Mouse (Mus musculus): ENCODE measurements around the gene Krtap27-1. TPM values are rescaled to one million over a fixed set of nuclear protein-coding genes. Genes with fewer than 3 reads are reported as not detected.

Gene Krtap27-1
- polyA plus RNA-seq (2017; shearing (Covaris generic)), result not detected

DNA sequence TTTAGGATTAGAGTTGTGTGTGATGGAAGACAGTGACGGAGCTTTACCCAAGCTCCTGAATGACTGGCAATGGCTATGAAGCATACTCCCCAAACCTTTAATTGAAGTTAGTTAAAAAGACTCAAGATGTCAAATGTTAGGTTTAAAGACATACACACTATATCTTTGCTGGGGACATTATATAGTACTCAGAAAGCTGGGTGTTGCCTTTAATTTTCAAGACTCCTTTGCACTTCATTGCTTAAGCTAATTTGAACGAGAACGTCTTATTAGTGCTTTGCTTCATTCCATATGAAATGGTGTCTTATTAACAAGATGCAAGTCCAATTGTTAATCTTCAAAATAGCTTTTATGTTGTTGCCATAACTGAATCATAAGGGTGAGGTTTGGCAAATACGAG is at the start of gene Krtap27-1:
Gene Krtap27-1 (minus strand): TSS at position 101 of the 400 bp plus-strand sequence.

DNA sequence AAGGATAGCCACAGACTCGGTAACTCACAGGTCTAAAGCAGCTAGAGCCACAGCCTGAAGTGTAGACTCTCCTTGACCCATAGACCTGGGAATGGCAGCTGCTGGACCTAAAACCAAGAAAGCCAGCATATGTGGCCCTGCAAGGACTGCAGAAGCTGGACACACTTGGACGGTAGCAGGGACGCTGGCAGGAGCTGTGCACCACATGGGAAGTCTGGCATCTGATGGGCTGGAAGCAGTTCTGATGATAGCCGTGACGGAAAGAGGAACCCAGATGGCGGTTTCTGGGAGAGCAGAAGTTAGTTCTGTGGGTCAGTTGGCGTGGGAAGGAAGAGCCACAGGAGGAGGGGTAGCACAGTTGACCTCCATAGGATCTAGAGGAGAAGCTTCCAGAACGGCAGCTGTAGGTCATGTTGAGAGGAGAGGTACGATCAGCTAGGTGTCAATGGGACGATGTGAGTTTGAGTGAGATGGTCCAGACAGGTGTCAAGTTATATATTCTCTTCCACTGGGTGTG is 36.1 kb upstream of the Krtap27-1 start, which contains the start of gene 2310061N02Rik:
Gene 2310061N02Rik (minus strand): TSS at position 467 of the 517 bp plus-strand sequence.

DNA sequence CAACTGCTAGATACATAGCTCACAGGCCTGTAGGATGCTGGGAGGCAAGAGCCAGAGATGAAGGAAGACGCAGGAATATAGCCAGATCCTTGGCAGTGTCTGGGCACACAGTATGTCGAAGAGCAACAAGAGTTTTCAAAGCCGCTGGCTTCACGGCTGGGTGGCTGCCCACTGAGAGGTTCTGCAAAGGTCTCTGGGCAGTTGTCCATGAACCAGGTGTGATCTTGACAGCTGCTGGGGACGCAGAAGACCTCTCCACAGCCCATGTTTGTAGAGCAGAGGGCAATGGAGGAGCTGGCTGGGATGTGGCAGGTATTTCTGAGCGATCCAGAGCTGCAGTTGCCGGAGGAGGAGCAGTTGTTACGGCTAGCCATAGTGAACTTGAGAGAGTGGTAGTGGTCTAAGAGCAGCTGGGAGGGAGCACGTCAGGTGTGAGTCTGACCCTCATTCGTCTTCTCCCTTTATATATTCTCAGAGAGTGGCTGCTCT is 24.1 kb downstream of the Krtap27-1 start, which contains the start of gene Krtap26-1:
Gene Krtap26-1 (minus strand): TSS at position 439 of the 489 bp plus-strand sequence.

DNA sequence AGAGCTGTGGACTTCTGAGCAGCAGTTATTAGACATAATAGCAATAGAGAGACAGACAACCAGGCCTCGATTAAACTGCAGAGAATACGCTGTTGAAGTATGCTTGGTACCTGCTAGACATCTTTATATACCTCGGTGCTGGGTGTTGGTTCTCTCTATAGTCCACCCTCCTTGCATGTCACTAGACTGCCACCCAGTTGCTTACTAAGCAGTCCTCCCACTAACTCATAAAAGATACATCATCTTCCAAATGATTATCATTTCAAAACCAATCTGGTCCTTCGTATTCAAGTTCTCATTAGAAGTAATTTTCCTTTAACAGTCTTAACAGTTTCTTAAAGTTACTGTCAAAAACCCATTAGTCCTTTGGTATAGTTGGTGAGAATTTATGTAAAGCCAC is 43.9 kb downstream of the Krtap27-1 start, which contains the start of gene 2310079G19Rik:
Gene 2310079G19Rik (minus strand): TSS at position 101 of the 400 bp plus-strand sequence.

Other genes starting within 250 kb of the Krtap27-1 start
- gene Cldn17, start 164.7 kb downstream of the Krtap27-1 start, polyA plus RNA-seq (2017; shearing (Covaris generic)), result not detected
- under 1 TPM; 0.23 to 0.58 TPM for gene Cldn8, start 108.5 kb downstream of the Krtap27-1 start, polyA plus RNA-seq (2017; shearing (Covaris generic))
- gene Krtap24-1, start 59.4 kb downstream of the Krtap27-1 start, polyA plus RNA-seq (2017; shearing (Covaris generic)), result not detected
- not detected for gene 2310079G19Rik, start 44.0 kb downstream of the Krtap27-1 start, polyA plus RNA-seq (2017; shearing (Covaris generic))
- gene Krtap26-1, start 23.9 kb downstream of the Krtap27-1 start, polyA plus RNA-seq (2017; shearing (Covaris generic)), result under 1 TPM in 1 of 2 experiments, not detected in 1; 0.18 TPM
- under 1 TPM in 1 of 2 experiments, not detected in 1; 0.37 TPM for gene 2310061N02Rik, start 36.3 kb upstream of the Krtap27-1 start, polyA plus RNA-seq (2017; shearing (Covaris generic))
- not detected for gene Krtap13-1, start 57.2 kb upstream of the Krtap27-1 start, polyA plus RNA-seq (2017; shearing (Covaris generic))
- gene Krtap13, start 80.0 kb upstream of the Krtap27-1 start, polyA plus RNA-seq (2017; shearing (Covaris generic)), result not detected
- under 1 TPM in 1 of 2 experiments, not detected in 1; 0.37 TPM for gene 2310034C09Rik, start 87.2 kb upstream of the Krtap27-1 start, polyA plus RNA-seq (2017; shearing (Covaris generic))
- not detected for gene 2310057N15Rik, start 102.5 kb upstream of the Krtap27-1 start, polyA plus RNA-seq (2017; shearing (Covaris generic))
- not detected for gene Gm5965, start 106.2 kb upstream of the Krtap27-1 start, polyA plus RNA-seq (2017; shearing (Covaris generic))
- gene Gm20741, start 140.5 kb upstream of the Krtap27-1 start, polyA plus RNA-seq (2017; shearing (Covaris generic)), result not detected
- gene Krtap15, start 148.5 kb upstream of the Krtap27-1 start, polyA plus RNA-seq (2017; shearing (Covaris generic)), result not detected
- not detected for gene Krtap14, start 154.5 kb upstream of the Krtap27-1 start, polyA plus RNA-seq (2017; shearing (Covaris generic))
- gene Krtap19-1, start 197.7 kb upstream of the Krtap27-1 start, polyA plus RNA-seq (2017; shearing (Covaris generic)), result not detected
- not detected for gene Krtap19-2, start 202.6 kb upstream of the Krtap27-1 start, polyA plus RNA-seq (2017; shearing (Covaris generic))
- not detected for gene Krtap19-3, start 206.4 kb upstream of the Krtap27-1 start, polyA plus RNA-seq (2017; shearing (Covaris generic))
- not detected for gene Krtap19-4, start 213.4 kb upstream of the Krtap27-1 start, polyA plus RNA-seq (2017; shearing (Covaris generic))
- gene Krtap19-5, start 224.8 kb upstream of the Krtap27-1 start, polyA plus RNA-seq (2017; shearing (Covaris generic)), result not detected